Mouse (Mus musculus) spleen, adult 2 months (tissue): ENCODE measurements around the gene Hspa4l. TPM values are rescaled to one million over a fixed set of nuclear protein-coding genes. Genes with fewer than 3 reads are reported as not detected.

Experiments used
- DNase-seq, 2 experiments: peaks; one replicate each; pipeline versions ENCODE4 v3.0.0 to v3.0.0-alpha.2; 2012 to 2021; ENCODE audit warnings: low spot score in 2 of 2, low read depth in 1 of 2
- H3K27ac ChIP-seq: fragments of 200-500 bp; 2 replicates; pipeline ENCODE4 v1.5.1; 2012; ENCODE audit warnings: low read length, inconsistent platforms; ENCODE audit not compliant: insufficient read depth
- H3K27me3 ChIP-seq: fragments of 200-500 bp; 2 replicates; pipeline ENCODE4 v1.6.1; 2012; ENCODE audit warnings: mild to moderate bottlenecking, moderate library complexity, low read length, inconsistent platforms; ENCODE audit not compliant: control insufficient read depth, insufficient read depth
- H3K36me3 ChIP-seq: fragments of 200-500 bp; 2 replicates; pipeline ENCODE4 v1.6.1; 2012; ENCODE audit warnings: mild to moderate bottlenecking, low read length, inconsistent platforms; ENCODE audit not compliant: control insufficient read depth, insufficient read depth
- H3K4me1 ChIP-seq: fragments of 200-500 bp; 2 replicates; pipeline ENCODE4 v1.6.1; 2011; ENCODE audit warnings: inconsistent platforms; ENCODE audit not compliant: control insufficient read depth, insufficient read depth, insufficient read length
- H3K4me3 ChIP-seq: fragments of 200-500 bp; 2 replicates; pipeline ENCODE4 v1.5.1; 2011; ENCODE audit warnings: mild to moderate bottlenecking, inconsistent platforms; ENCODE audit not compliant: insufficient read depth, insufficient read length; ENCODE audit errors: extremely low read depth
- CTCF ChIP-seq: fragments of 200-500 bp; IDR thresholded peaks from 2 replicates; pipeline ENCODE4 v1.5.1; 2011; ENCODE audit warnings: mild to moderate bottlenecking, inconsistent platforms; ENCODE audit not compliant: insufficient read depth, insufficient read length, insufficient replicate concordance; ENCODE audit errors: extremely low read depth
- POLR2A ChIP-seq: fragments of 200-500 bp; IDR thresholded peaks from 2 replicates; pipeline ENCODE4 v1.6.1; 2011; ENCODE audit warnings: low read depth, low read length, inconsistent platforms
- WGBS: fragments of 180-500 bp; shearing (Covaris S2); methylation state at CpG from one replicate; pipeline ENCODE4 v1.1.7; 2018; 5-methylcytosine and 5-hydroxymethylcytosine counted together
- polyA plus RNA-seq: library from polyadenylated mRNA; depleted of rRNA; stranded (reverse); fragments of >200 nt; gene quantifications from 2 replicates; pipeline ENCODE4 v1.2.3, GENCODE M21; 2012; rRNA removed

Hspa4l gene
- 7.8 and 10.1 TPM in 2 replicates for polyA plus RNA-seq

DNA sequence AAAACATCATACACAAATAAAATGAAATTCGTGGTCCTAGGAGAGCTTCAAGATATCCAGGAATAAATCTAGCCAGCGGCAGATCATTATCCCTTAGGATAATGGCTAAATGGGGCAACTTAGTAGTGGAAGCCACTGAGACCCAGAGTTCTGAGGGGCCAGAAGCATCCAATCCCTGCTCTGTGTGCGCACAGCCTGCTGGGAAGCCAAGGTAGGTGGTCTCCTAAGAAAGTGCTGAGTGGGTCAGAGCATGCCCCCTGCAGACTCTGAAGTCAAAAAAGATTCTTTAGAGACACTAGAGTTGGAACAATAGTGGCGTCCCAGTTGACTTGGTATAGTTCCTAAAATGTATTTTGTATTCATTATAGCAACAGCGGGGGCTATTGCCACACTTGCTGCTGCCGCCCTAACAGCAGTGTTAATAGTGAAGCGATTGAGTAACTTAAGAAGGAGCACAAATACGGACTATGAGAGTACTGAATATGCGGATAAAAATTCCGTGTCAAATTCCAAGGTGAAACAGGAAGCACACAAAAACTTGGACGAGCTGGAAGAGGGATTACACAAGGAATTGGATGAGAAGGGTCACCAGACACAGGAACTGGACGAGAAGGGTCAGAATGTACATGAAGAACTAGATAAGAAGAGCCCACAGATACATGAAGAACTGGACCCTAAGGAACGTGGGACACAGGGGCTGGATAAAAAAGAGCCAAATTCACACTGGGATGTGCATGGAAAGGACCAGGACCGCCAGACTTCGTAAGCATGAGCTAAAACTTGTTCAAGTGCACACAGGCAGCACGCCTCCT is at the start of gene Hspa4l:
Gene Hspa4l (plus strand): TSS at position 472 of the 812 bp plus-strand sequence.
- 41% methylated on average over 16 of the region's 16 CpGs for WGBS
- no peaks in the 10 kb centered on the region for H3K27me3 ChIP-seq
- peak within 1 kb of the TSS; percentile 90 for H3K27ac ChIP-seq
- TF ChIP-seq CTCF (no peak), POLR2A (no peak)
- H3K4me1 ChIP-seq = no peaks in the 10 kb centered on the region; the same call in 1 of the 2 replicates
- H3K36me3 ChIP-seq = no peaks in the 10 kb centered on the region
- peak within 1 kb of the TSS; percentile 91 for H3K4me3 ChIP-seq
- no peak for DNase-seq

DNA sequence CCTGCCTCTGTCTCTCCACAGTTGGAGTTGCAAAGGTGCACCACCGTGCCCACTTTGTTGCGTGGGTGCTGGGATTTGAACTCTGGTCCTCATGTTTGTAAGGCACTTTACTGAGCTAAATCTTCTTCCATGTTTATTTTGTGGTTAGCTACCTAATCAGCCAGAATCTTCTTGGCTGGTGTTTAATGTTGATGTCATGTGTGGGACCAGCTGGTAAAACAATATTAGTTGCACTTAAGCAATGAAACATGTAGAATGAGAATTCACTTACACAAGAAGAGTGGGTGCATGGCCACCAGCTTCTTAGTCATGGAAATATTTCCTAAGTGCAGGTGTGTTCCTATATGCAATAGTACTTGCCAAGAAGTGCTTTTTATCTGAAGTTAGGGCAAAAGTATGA is 49.1 kb upstream of the Hspa4l start:
- 95% methylated on average over 2 of the region's 2 CpGs for WGBS

GRCm38 (mm10) chr3:40698834-40699233 is 45.5 kb upstream of the Hspa4l start:
- no peak for DNase-seq
- H3K36me3 ChIP-seq = no peaks in the 10 kb centered on the region
- no peak for TF ChIP-seq CTCF
- no peak for TF ChIP-seq POLR2A
- H3K4me1 ChIP-seq = no peaks in the 10 kb centered on the region
- H3K4me3 ChIP-seq = no peak overlapping the region
- no peaks in the 10 kb centered on the region for H3K27me3 ChIP-seq
- 66% methylated on average over 3 of the region's 3 CpGs for WGBS
- no peak overlapping the region for H3K27ac ChIP-seq

More for the DNA sequence above, 49.1 kb upstream of the Hspa4l start:
- no peak overlapping the region for H3K4me3 ChIP-seq
- no peak for DNase-seq
- H3K27ac ChIP-seq = no peak overlapping the region
- no peaks in the 10 kb centered on the region for H3K27me3 ChIP-seq
- no peak for TF ChIP-seq POLR2A
- TF ChIP-seq CTCF = no peak
- no peaks in the 10 kb centered on the region for H3K36me3 ChIP-seq
- no peaks in the 10 kb centered on the region for H3K4me1 ChIP-seq

DNA sequence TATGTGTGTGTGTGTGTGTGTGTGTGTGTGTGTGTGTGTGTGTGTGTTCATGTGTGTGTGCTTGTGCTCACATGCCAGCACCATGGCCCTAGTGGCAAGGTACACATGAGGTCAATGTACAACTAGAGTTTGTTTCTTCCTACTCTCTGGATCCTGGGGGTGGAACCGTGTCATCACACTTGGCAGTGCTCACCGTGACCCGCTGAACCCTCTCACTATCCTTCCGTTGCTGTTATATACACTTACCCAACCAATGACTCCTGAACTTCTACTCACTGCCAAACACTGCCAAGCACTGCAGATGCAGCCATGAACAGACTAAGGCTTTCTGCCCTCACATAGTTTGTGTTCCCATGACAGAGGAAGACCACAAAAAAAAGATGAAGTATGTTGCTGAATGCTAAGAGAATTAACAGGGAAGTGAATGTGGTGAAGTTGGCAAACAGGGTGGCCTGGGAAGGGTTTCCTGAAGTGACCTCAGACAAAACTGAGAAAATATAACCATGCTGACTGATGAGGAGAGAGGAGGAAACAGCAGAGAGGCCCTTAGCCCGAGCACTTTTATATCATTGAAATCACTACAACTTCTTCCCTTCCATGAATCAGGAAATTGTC is 39.4 kb upstream of the Hspa4l start:
- H3K36me3 ChIP-seq = no peaks in the 10 kb centered on the region
- 46% methylated on average over 5 of the region's 5 CpGs for WGBS

DNA sequence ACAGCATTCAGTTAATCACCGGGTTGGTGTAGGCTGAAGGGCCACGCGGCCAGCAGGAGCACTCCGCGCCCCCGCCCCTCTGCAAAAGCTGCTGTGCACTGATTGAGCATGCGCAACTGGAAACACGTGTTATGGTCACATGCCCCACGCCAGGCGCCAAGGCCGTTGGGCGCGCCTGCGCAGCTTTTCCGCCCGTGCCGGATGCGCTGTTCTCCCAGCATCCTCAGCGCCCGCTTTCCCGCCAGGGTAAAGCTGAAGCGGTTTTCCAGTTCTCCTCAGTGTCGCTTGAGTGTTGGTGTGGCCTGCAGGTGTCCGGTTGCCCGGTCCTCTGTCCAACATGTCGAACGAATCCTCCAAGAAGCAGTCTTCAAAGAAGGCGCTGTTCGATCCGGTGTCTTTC is 35.6 kb upstream of the Hspa4l start, which contains the start of gene Slc25a31:
Gene Slc25a31 (plus strand): TSS at position 201 of the 400 bp plus-strand sequence.
- no peaks in the 10 kb centered on the region for H3K27me3 ChIP-seq
- H3K4me3 ChIP-seq = no peak within 1 kb of the TSS
- 95% methylated on average over 30 of the region's 30 CpGs for WGBS
- no peaks in the 10 kb centered on the region for H3K36me3 ChIP-seq
- TF ChIP-seq CTCF = no peak
- no peak for TF ChIP-seq POLR2A
- DNase-seq = no peak
- peaks cover 2% of the 10 kb centered on the region; the same call in 1 of the 2 replicates for H3K4me1 ChIP-seq
- H3K27ac ChIP-seq = no peak within 1 kb of the TSS

More for the DNA sequence above, 39.4 kb upstream of the Hspa4l start:
- Histone ChIP-seq H3K4me3 (no peak overlapping the region), H3K27ac (no peak overlapping the region), H3K27me3 (no peaks in the 10 kb centered on the region), H3K4me1 (peaks cover 2% of the 10 kb centered on the region; the same call in 1 of the 2 replicates)
- TF ChIP-seq POLR2A = no peak
- no peak for TF ChIP-seq CTCF
- no peak for DNase-seq

DNA sequence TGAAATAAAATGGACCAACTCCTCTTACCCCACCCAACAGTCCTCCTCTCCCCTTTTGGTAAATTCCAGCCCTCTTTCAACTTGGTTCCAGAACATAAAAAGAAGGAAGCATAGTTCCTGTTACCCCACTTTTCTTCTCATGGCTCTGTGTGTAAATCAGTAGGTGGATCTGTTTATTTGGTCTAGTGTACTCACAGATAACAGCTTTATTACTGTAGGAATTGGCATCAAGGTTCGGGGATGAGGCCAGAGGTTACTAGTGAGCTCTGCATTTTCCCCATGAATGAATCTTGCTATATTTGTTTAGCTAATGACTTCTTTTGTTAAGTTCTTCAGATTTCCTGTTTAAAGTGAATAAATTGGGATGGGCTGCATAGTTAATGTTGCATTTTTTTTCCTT is 28.2 kb upstream of the Hspa4l start:
- no peak for TF ChIP-seq CTCF
- no peak for TF ChIP-seq POLR2A
- Histone ChIP-seq H3K4me1 (no peaks in the 10 kb centered on the region), H3K36me3 (no peaks in the 10 kb centered on the region), H3K4me3 (no peak overlapping the region), H3K27me3 (no peaks in the 10 kb centered on the region), H3K27ac (no peak overlapping the region)
- no peak for DNase-seq
- WGBS = 80% methylated on average over 1 of the region's 1 CpGs
